Mouse (Mus musculus): Measurements from ENCODE around the gene Olfr1269. TPM values are rescaled to one million over a fixed set of nuclear protein-coding genes. Genes with fewer than 3 reads are reported as not detected.

The Olfr1269 gene
- polyA plus RNA-seq (2012; rRNA removed), result not detected in 2 replicates

- no peak for DNase-seq
- H3K4me3 ChIP-seq (replicated peaks; ENCODE audit: extremely low read depth, low read depth, low read length), result no peak within 1 kb of the TSS
- 78% methylated on average over 1 of the region's 1 CpGs for WGBS
- no peaks in the 10 kb centered on the region for H3K4me1 ChIP-seq (ENCODE audit: control insufficient read depth, insufficient read depth, low read length)
- TF ChIP-seq CTCF (IDR thresholded peaks at IDR 0.05; ENCODE audit: insufficient read depth, low read length), result no peak
- TF ChIP-seq POLR2A (IDR thresholded peaks at IDR 0.05; ENCODE audit: borderline replicate concordance, extremely low read depth, low read depth, low read length), result no peak
Observed at GRCm38 (mm10) chr2:90121312-90121711, at the start of gene Olfr1269. TSS of gene Olfr1269 (minus strand) at chr2:90121412.

GRCm38 (mm10) chr2:90153916-90154315 is 32.7 kb upstream of the Olfr1269 start:
- Histone ChIP-seq H3K4me1 (ENCODE audit: control insufficient read depth, insufficient read depth, low read length) (no peaks in the 10 kb centered on the region), H3K4me3 (replicated peaks; ENCODE audit: extremely low read depth, low read depth, low read length) (no peak overlapping the region)
- DNase-seq, result no peak
- no peak for TF ChIP-seq CTCF (IDR thresholded peaks at IDR 0.05; ENCODE audit: insufficient read depth, low read length)
- no peak for TF ChIP-seq POLR2A (IDR thresholded peaks at IDR 0.05; ENCODE audit: borderline replicate concordance, extremely low read depth, low read depth, low read length)
- 84% methylated on average over 9 of the region's 9 CpGs for WGBS

GRCm38 (mm10) chr2:90152991-90153390 is 31.8 kb upstream of the Olfr1269 start, which contains the start of gene Olfr1270:
TSS of gene Olfr1270 (minus strand) at chr2:90153091.
- TF ChIP-seq POLR2A (IDR thresholded peaks at IDR 0.05; ENCODE audit: borderline replicate concordance, extremely low read depth, low read depth, low read length) (no peak), CTCF (IDR thresholded peaks at IDR 0.05; ENCODE audit: insufficient read depth, low read length) (no peak)
- H3K4me1 ChIP-seq (ENCODE audit: control insufficient read depth, insufficient read depth, low read length), result no peaks in the 10 kb centered on the region
- no peak within 1 kb of the TSS for H3K4me3 ChIP-seq (replicated peaks; ENCODE audit: extremely low read depth, low read depth, low read length)
- 81% methylated on average over 3 of the region's 3 CpGs for WGBS
- no peak for DNase-seq

DNA sequence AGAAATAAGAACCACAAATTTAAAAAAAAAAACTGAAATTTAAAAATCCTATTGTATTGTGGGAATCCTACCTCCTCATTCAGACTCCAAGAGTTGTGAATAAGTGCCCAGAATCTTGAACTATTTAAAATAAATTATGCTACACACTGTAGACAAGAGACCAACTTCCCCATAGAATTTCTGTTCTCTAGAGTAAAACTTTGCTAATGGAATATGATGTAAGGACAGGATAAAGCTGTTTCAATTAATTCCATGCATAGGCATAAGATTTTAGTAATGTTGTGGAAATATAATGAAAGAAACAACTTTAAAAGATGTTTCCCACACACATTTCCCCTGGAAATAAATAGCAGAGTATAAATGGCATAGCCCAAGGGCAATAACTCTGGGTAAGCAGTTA is 21.0 kb upstream of the Olfr1269 start, which contains the start of gene Olfr32:
Olfr32 (minus strand) TSS at position 101 of the 400 bp plus-strand sequence.
- no peaks in the 10 kb centered on the region for H3K4me1 ChIP-seq (ENCODE audit: control insufficient read depth, insufficient read depth, low read length)

GRCm38 (mm10) chr2:90070065-90070464 is 51.1 kb downstream of the Olfr1269 start:
- Histone ChIP-seq H3K4me3 (replicated peaks; ENCODE audit: extremely low read depth, low read depth, low read length) (no peak overlapping the region), H3K4me1 (ENCODE audit: control insufficient read depth, insufficient read depth, low read length) (no peaks in the 10 kb centered on the region)
- WGBS, result 68% methylated on average over 2 of the region's 2 CpGs
- no peak for DNase-seq
- TF ChIP-seq CTCF (IDR thresholded peaks at IDR 0.05; ENCODE audit: insufficient read depth, low read length), result no peak
- no peak for TF ChIP-seq POLR2A (IDR thresholded peaks at IDR 0.05; ENCODE audit: borderline replicate concordance, extremely low read depth, low read depth, low read length)

More for the DNA sequence above, 21.0 kb upstream of the Olfr1269 start, which contains the start of gene Olfr32:
- TF ChIP-seq POLR2A (IDR thresholded peaks at IDR 0.05; ENCODE audit: borderline replicate concordance, extremely low read depth, low read depth, low read length), result no peak
- TF ChIP-seq CTCF (IDR thresholded peaks at IDR 0.05; ENCODE audit: insufficient read depth, low read length), result no peak
- no peak within 1 kb of the TSS for H3K4me3 ChIP-seq (replicated peaks; ENCODE audit: extremely low read depth, low read depth, low read length)
- DNase-seq, result no peak

Other genes with a start within 250 kb of the Olfr1269 start
- gene Olfr1257, start 243.0 kb downstream of the Olfr1269 start, polyA plus RNA-seq (2012; rRNA removed), result not detected in 2 replicates
- not detected in 2 replicates for gene Olfr1258, start 194.1 kb downstream of the Olfr1269 start, polyA plus RNA-seq (2012; rRNA removed)
- gene Olfr1259, start 172.7 kb downstream of the Olfr1269 start, polyA plus RNA-seq (2012; rRNA removed), result not detected in 2 replicates
- not detected in 2 replicates for gene Olfr1260, start 147.1 kb downstream of the Olfr1269 start, polyA plus RNA-seq (2012; rRNA removed)
- not detected in 2 replicates for gene Olfr1261, start 130.2 kb downstream of the Olfr1269 start, polyA plus RNA-seq (2012; rRNA removed)
- gene Olfr1262, start 121.3 kb downstream of the Olfr1269 start, polyA plus RNA-seq (2012; rRNA removed), result not detected in 2 replicates
- not detected in 2 replicates for gene Olfr1263, start 109.3 kb downstream of the Olfr1269 start, polyA plus RNA-seq (2012; rRNA removed)
- not detected in 2 replicates for gene Olfr1264, start 95.8 kb downstream of the Olfr1269 start, polyA plus RNA-seq (2012; rRNA removed)
- gene Olfr1265, start 86.1 kb downstream of the Olfr1269 start, polyA plus RNA-seq (2012; rRNA removed), result not detected in 2 replicates
- gene Olfr140, start 57.8 kb downstream of the Olfr1269 start, polyA plus RNA-seq (2012; rRNA removed), result not detected in 2 replicates
- not detected in 2 replicates for gene Olfr32, start 20.9 kb upstream of the Olfr1269 start, polyA plus RNA-seq (2012; rRNA removed)
- not detected in 2 replicates for gene Olfr1270, start 31.7 kb upstream of the Olfr1269 start, polyA plus RNA-seq (2012; rRNA removed)
- not detected in 2 replicates for gene Olfr1506, start 103.1 kb upstream of the Olfr1269 start, polyA plus RNA-seq (2012; rRNA removed)
- not detected in 2 replicates for gene Olfr142, start 136.2 kb upstream of the Olfr1269 start, polyA plus RNA-seq (2012; rRNA removed)
- not detected in 2 replicates for gene Olfr1271, start 149.6 kb upstream of the Olfr1269 start, polyA plus RNA-seq (2012; rRNA removed)
- gene Olfr1272, start 171.4 kb upstream of the Olfr1269 start, polyA plus RNA-seq (2012; rRNA removed), result not detected in 2 replicates
- gene Gm13769, start 200.8 kb upstream of the Olfr1269 start, polyA plus RNA-seq (2012; rRNA removed), result not detected in 2 replicates